Mouse (Mus musculus): ENCODE results near the gene Ly9. TPM values are rescaled to one million over a fixed set of nuclear protein-coding genes. Genes with fewer than 3 reads are reported as not detected.

The Ly9 gene
- 0.46 TPM in 1 of 2 replicates, not detected in the other for total RNA-seq (2014; rRNA removed)
- 0.10 and 0.20 TPM in 2 replicates for polyA plus RNA-seq (2015; fragmentation: Nextera tagmentation; extraction: Ambion mirVana)

GRCm38 (mm10) chr1:171607176-171607575 is at the start of gene Ly9:
Gene Ly9 (minus strand): TSS chr1:171607410.
- no peaks in the 10 kb centered on the region for H3K9me3 ChIP-seq (ENCODE audit: low read length)
- no peak for TF ChIP-seq CTCF (IDR thresholded peaks at IDR 0.05; ENCODE audit: low read depth)

GRCm38 (mm10) chr1:171652734-171653133 is 45.5 kb upstream of the Ly9 start, which contains the start of gene Slamf7:
Gene Slamf7 (minus strand): TSS chr1:171653035.
- no peak within 1 kb of the TSS for H3K9ac ChIP-seq
- ATAC-seq (no peak), DNase-seq (no peak)
- TF ChIP-seq CTCF (IDR thresholded peaks at IDR 0.05; ENCODE audit: low read depth): no peak
- H3K4me1 ChIP-seq (ENCODE audit: insufficient read depth): no peaks in the 10 kb centered on the region
- H3K27me3 ChIP-seq (ENCODE audit: insufficient read depth, low read length): no peaks in the 10 kb centered on the region
- H3K27ac ChIP-seq (ENCODE audit: low read depth, low read length): no peak within 1 kb of the TSS
- no peak within 1 kb of the TSS for H3K4me2 ChIP-seq (ENCODE audit: low read depth)
- no peaks in the 10 kb centered on the region for H3K9me3 ChIP-seq (ENCODE audit: low read length)
- 92% methylated on average over 5 of the region's 5 CpGs for WGBS
- no peaks in the 10 kb centered on the region for H3K36me3 ChIP-seq (ENCODE audit: insufficient read depth)
- no peak within 1 kb of the TSS for H3K4me3 ChIP-seq (ENCODE audit: low read depth, low read length)

More at GRCm38 (mm10) chr1:171607176-171607575, at the start of gene Ly9:
- Histone ChIP-seq H3K27ac (ENCODE audit: low read depth, low read length) (no peak within 1 kb of the TSS), H3K4me2 (ENCODE audit: low read depth) (no peak within 1 kb of the TSS), H3K36me3 (ENCODE audit: insufficient read depth) (no peaks in the 10 kb centered on the region), H3K9ac (no peak within 1 kb of the TSS), H3K4me1 (ENCODE audit: insufficient read depth) (no peaks in the 10 kb centered on the region), H3K27me3 (ENCODE audit: insufficient read depth, low read length) (no peaks in the 10 kb centered on the region), H3K4me3 (ENCODE audit: low read depth, low read length) (no peak within 1 kb of the TSS)
- ATAC-seq (no peak), DNase-seq (no peak)
- WGBS: 90% methylated on average over 9 of the region's 9 CpGs

- ATAC-seq (no peak), DNase-seq (no peak)
- no peak overlapping the region for H3K4me2 ChIP-seq (ENCODE audit: low read depth)
- no peaks in the 10 kb centered on the region for H3K36me3 ChIP-seq (ENCODE audit: insufficient read depth)
- H3K27me3 ChIP-seq (ENCODE audit: insufficient read depth, low read length): no peaks in the 10 kb centered on the region
- H3K9me3 ChIP-seq (ENCODE audit: low read length): no peaks in the 10 kb centered on the region
- 74% methylated on average over 8 of the region's 8 CpGs for WGBS
- no peak overlapping the region for H3K9ac ChIP-seq
- no peak overlapping the region for H3K27ac ChIP-seq (ENCODE audit: low read depth, low read length)
- no peaks in the 10 kb centered on the region for H3K4me1 ChIP-seq (ENCODE audit: insufficient read depth)
- TF ChIP-seq CTCF (IDR thresholded peaks at IDR 0.05; ENCODE audit: low read depth): no peak
- no peak overlapping the region for H3K4me3 ChIP-seq (ENCODE audit: low read depth, low read length)
Measured at GRCm38 (mm10) chr1:171648840-171649239, 41.6 kb upstream of the Ly9 start.

GRCm38 (mm10) chr1:171647716-171648115 is 40.5 kb upstream of the Ly9 start:
- ATAC-seq (no peak), DNase-seq (no peak)
- H3K27ac ChIP-seq (ENCODE audit: low read depth, low read length): no peak overlapping the region
- TF ChIP-seq CTCF (IDR thresholded peaks at IDR 0.05; ENCODE audit: low read depth): no peak
- H3K4me3 ChIP-seq (ENCODE audit: low read depth, low read length): no peak overlapping the region
- H3K36me3 ChIP-seq (ENCODE audit: insufficient read depth): no peaks in the 10 kb centered on the region
- 83% methylated on average over 5 of the region's 5 CpGs for WGBS
- no peaks in the 10 kb centered on the region for H3K27me3 ChIP-seq (ENCODE audit: insufficient read depth, low read length)
- H3K4me1 ChIP-seq (ENCODE audit: insufficient read depth): no peaks in the 10 kb centered on the region
- no peak overlapping the region for H3K9ac ChIP-seq
- H3K9me3 ChIP-seq (ENCODE audit: low read length): no peaks in the 10 kb centered on the region
- no peak overlapping the region for H3K4me2 ChIP-seq (ENCODE audit: low read depth)

- H3K9me3 ChIP-seq (ENCODE audit: low read length): no peaks in the 10 kb centered on the region
- no peak for ATAC-seq
- no peak for TF ChIP-seq CTCF (IDR thresholded peaks at IDR 0.05; ENCODE audit: low read depth)
- no peak for DNase-seq
- WGBS: 70% methylated on average over 5 of the region's 5 CpGs
- no peak overlapping the region for H3K9ac ChIP-seq
- no peak overlapping the region for H3K27ac ChIP-seq (ENCODE audit: low read depth, low read length)
- H3K36me3 ChIP-seq (ENCODE audit: insufficient read depth): no peaks in the 10 kb centered on the region
- no peaks in the 10 kb centered on the region for H3K4me1 ChIP-seq (ENCODE audit: insufficient read depth)
- H3K4me3 ChIP-seq (ENCODE audit: low read depth, low read length): no peak overlapping the region
- no peak overlapping the region for H3K4me2 ChIP-seq (ENCODE audit: low read depth)
- H3K27me3 ChIP-seq (ENCODE audit: insufficient read depth, low read length): no peaks in the 10 kb centered on the region
Measured at GRCm38 (mm10) chr1:171646429-171646940, 39.3 kb upstream of the Ly9 start.

GRCm38 (mm10) chr1:171643612-171644011 is 36.4 kb upstream of the Ly9 start:
- no peaks in the 10 kb centered on the region for H3K36me3 ChIP-seq (ENCODE audit: insufficient read depth)
- no peak overlapping the region for H3K27ac ChIP-seq (ENCODE audit: low read depth, low read length)
- no peak overlapping the region for H3K4me2 ChIP-seq (ENCODE audit: low read depth)

GRCm38 (mm10) chr1:171640796-171641195 is 33.6 kb upstream of the Ly9 start:
- no peaks in the 10 kb centered on the region for H3K36me3 ChIP-seq (ENCODE audit: insufficient read depth)
- ATAC-seq (no peak), DNase-seq (no peak)
- H3K27ac ChIP-seq (ENCODE audit: low read depth, low read length): no peak overlapping the region
- H3K4me1 ChIP-seq (ENCODE audit: insufficient read depth): no peaks in the 10 kb centered on the region
- TF ChIP-seq CTCF (IDR thresholded peaks at IDR 0.05; ENCODE audit: low read depth): no peak
- H3K4me3 ChIP-seq (ENCODE audit: low read depth, low read length): no peak overlapping the region
- H3K4me2 ChIP-seq (ENCODE audit: low read depth): no peak overlapping the region
- H3K9me3 ChIP-seq (ENCODE audit: low read length): no peaks in the 10 kb centered on the region
- WGBS: 94% methylated on average over 6 of the region's 6 CpGs
- no peaks in the 10 kb centered on the region for H3K27me3 ChIP-seq (ENCODE audit: insufficient read depth, low read length)
- no peak overlapping the region for H3K9ac ChIP-seq

More at GRCm38 (mm10) chr1:171643612-171644011, 36.4 kb upstream of the Ly9 start:
- 81% methylated on average over 7 of the region's 7 CpGs for WGBS
- no peak overlapping the region for H3K9ac ChIP-seq
- no peak for TF ChIP-seq CTCF (IDR thresholded peaks at IDR 0.05; ENCODE audit: low read depth)
- H3K4me1 ChIP-seq (ENCODE audit: insufficient read depth): no peaks in the 10 kb centered on the region
- H3K4me3 ChIP-seq (ENCODE audit: low read depth, low read length): no peak overlapping the region
- DNase-seq: no peak
- no peaks in the 10 kb centered on the region for H3K9me3 ChIP-seq (ENCODE audit: low read length)
- no peak for ATAC-seq
- no peaks in the 10 kb centered on the region for H3K27me3 ChIP-seq (ENCODE audit: insufficient read depth, low read length)
